Mouse (Mus musculus) left cerebral cortex, postnatal 36 days (tissue): ENCODE measurements around the gene Nup210l. TPM values are rescaled to one million over a fixed set of nuclear protein-coding genes. Genes with fewer than 3 reads are reported as not detected.
A peak's percentile ranks its signal among the peaks of the same experiment; 100 is the strongest.

ENCODE experiments used
- DNase-seq, 2 experiments: peaks; one replicate each; pipeline ENCODE4 v3.0.0; 2021 to 2022; ENCODE audit warnings: low spot score in 2 of 2, mixed read lengths in 1 of 2
- intact Hi-C: fragments of 180-260 bp; cut with DNase I; formaldehyde crosslinking; loops from one replicate; pipeline ENCODE4 v1.15.1; 2025
- total RNA-seq, 2 experiments: library from RNA; stranded (reverse); gene quantifications; 2 replicates each; pipeline ENCODE4 v1.2.3; 2021

Nup210l gene
- under 1 TPM; 0.32 to 0.43 TPM for total RNA-seq

GRCm38 (mm10) chr3:90103938-90104337, at the start of gene Nup210l:
TSS of gene Nup210l (plus strand) at chr3:90104132.
- no peak for DNase-seq
- intact Hi-C loops: no loop called here

GRCm38 (mm10) chr3:90061549-90061948, 42.4 kb upstream of the Nup210l start:
- no peak for DNase-seq
- intact Hi-C loops: no loop called here

GRCm38 (mm10) chr3:90062539-90062938, 41.4 kb upstream of the Nup210l start:
- no peak for DNase-seq
- intact Hi-C loops: no loop called here

GRCm38 (mm10) chr3:90064383-90064782, 39.5 kb upstream of the Nup210l start:
- DNase-seq: no peak
- intact Hi-C loops: no loop called here

- intact Hi-C loops: no loop called here
- DNase-seq: peak; percentile 27 to 33
Measured at GRCm38 (mm10) chr3:90065553-90065952, 38.4 kb upstream of the Nup210l start.

- intact Hi-C loops: no loop called here
- DNase-seq: no peak
Measured at GRCm38 (mm10) chr3:90067851-90068250, 36.1 kb upstream of the Nup210l start.

GRCm38 (mm10) chr3:90069688-90070087, 34.2 kb upstream of the Nup210l start:
- DNase-seq: no peak
- intact Hi-C loops: no loop called here

- intact Hi-C loops: no loop called here
- DNase-seq: no peak
Measured at GRCm38 (mm10) chr3:90072294-90072693, 31.6 kb upstream of the Nup210l start, which contains the start of gene Tpm3. TSS of gene Tpm3 (plus strand) at chr3:90072649.

- DNase-seq: peak; percentile 69 to 82
- intact Hi-C loops: loop anchor here (5.0 kb wide), 1 partner anchor 115 kb away; the partner anchor contains the start of gene Atp8b2
Measured at GRCm38 (mm10) chr3:90076921-90077716, 26.8 kb upstream of the Nup210l start.

- intact Hi-C loops: loop anchor here (2.0 to 5.0 kb wide), 2 partner anchors 25 to 116 kb away; partner anchors contain the start of genes Atp8b2 and Ubap2l
- DNase-seq: no peak
Measured at GRCm38 (mm10) chr3:90078224-90078623, 25.7 kb upstream of the Nup210l start.

- peak; percentile 91 to 93 for DNase-seq
- intact Hi-C loops: loop anchor here (2.0 to 5.0 kb wide), 2 partner anchors 26 to 117 kb away; partner anchors contain the start of genes Atp8b2 and Ubap2l
Measured at GRCm38 (mm10) chr3:90079133-90079762, 24.7 kb upstream of the Nup210l start.

GRCm38 (mm10) chr3:90079763-90080497, 24.0 kb upstream of the Nup210l start:
- peak; percentile 64 for DNase-seq
- intact Hi-C loops: loop anchor here (2.0 to 5.0 kb wide), 2 partner anchors 27 to 118 kb away; partner anchors contain the start of genes Atp8b2 and Ubap2l

- intact Hi-C loops: no loop called here
- DNase-seq: no peak
Measured at GRCm38 (mm10) chr3:90080498-90080863, 23.5 kb upstream of the Nup210l start.

- DNase-seq: no peak
- intact Hi-C loops: no loop called here
Measured at GRCm38 (mm10) chr3:90081365-90082240, 22.3 kb upstream of the Nup210l start.

- intact Hi-C loops: no loop called here
- peak in 1 of 2 experiments; percentile 30 for DNase-seq
Measured at GRCm38 (mm10) chr3:90083034-90083433, 20.9 kb upstream of the Nup210l start.

GRCm38 (mm10) chr3:90083698-90084324, 20.1 kb upstream of the Nup210l start:
- peak; percentile 54 to 57 for DNase-seq
- intact Hi-C loops: no loop called here

GRCm38 (mm10) chr3:90084790-90085189, 19.1 kb upstream of the Nup210l start:
- DNase-seq: no peak
- intact Hi-C loops: no loop called here

GRCm38 (mm10) chr3:90085281-90085680, 18.7 kb upstream of the Nup210l start:
- DNase-seq: no peak
- intact Hi-C loops: no loop called here

- DNase-seq: no peak
- intact Hi-C loops: no loop called here
Measured at GRCm38 (mm10) chr3:90086068-90086467, 17.9 kb upstream of the Nup210l start.
